Mouse (Mus musculus): Measurements from ENCODE around the gene Mcub. TPM values are rescaled to one million over a fixed set of nuclear protein-coding genes. Genes with fewer than 3 reads are reported as not detected.

Mcub gene
- polyA plus RNA-seq (2012; rRNA removed): 3.8 and 3.9 TPM in 2 replicates
- polyA plus RNA-seq (2014; fragmentation: Nextera tagmentation; extraction: Ambion mirVana): 7.2 and 8.6 TPM in 2 replicates

DNA sequence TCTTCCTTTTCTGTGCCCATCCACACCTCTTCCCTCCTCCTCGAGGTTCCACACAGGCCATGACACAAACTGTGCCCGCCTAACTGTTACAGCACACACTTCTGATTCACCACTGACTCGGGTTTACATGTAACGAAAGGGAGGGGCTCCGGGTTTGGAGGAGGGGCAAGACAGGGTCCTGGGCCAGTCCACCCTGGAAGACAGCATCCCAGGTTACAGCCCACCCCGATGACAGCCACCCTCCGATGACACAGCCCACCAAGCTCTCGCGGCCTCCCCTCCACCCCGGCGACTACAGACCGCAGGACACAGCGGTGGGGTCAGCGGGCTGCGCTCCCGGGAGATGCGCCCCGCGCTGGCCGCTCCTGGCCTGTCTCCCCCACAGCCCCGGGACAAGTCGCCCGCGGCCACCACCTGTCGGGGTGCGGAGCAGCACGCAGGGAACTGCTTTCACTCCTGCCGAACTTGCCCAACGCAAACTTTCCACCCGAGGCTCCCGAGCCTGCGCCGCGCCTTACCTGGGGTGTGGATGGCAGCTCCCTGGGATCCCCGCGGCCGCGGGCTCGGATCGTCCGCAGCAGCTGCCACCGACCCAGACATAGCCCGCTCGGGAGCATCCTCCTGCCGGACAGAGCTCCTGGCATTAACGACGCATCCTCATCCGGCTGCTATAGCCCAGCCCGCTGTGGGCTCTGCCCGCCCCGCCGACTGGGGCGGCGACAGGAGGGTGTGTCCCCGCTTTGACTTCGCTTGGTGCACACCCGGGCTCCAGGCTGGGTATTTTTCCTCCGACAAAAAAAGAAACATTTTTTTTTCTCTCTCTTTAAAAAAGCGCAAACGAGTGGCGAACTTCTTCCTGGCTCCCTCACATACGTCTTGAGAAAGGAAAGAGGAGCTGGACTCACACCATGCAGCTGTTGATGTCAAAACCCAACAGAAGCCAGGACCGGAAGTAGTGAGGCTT is at the start of gene Mcub:
Gene Mcub, minus strand, starts transcription at position 775 of the 964 bp plus-strand sequence.
- Histone ChIP-seq H3K9ac (ENCODE audit: low read depth, low read length, severe bottlenecking) (peak within 1 kb of the TSS; percentile 66), H3K36me3 (ENCODE audit: control insufficient read depth, insufficient read depth, low read length) (no peaks in the 10 kb centered on the region), H3K27me3 (ENCODE audit: control insufficient read depth, insufficient read depth, low read length) (0 out of 2 replicates have a peak, but pooled peaks cover 8% of the 10 kb centered on the region), H3K27ac (replicated peaks; ENCODE audit: low read depth, low read length) (no peak within 1 kb of the TSS), H3K4me3 (replicated peaks; ENCODE audit: low read length) (peak within 1 kb of the TSS; percentile 59), H3K4me1 (ENCODE audit: control insufficient read depth, insufficient read depth, low read length) (peaks cover 10% of the 10 kb centered on the region), H3K9me3 (ENCODE audit: control insufficient read depth, low read length) (no peaks in the 10 kb centered on the region), H3K4me2 (replicated peaks; ENCODE audit: low read depth, low read length, severe bottlenecking) (peak within 1 kb of the TSS; percentile 99)
- peak; percentile 45 for ATAC-seq (ENCODE audit: low FRiP score, low read depth)
- under 1% methylated on average over 57 of the region's 63 CpGs for WGBS
- DNase-seq (ENCODE audit: low spot score): peak; percentile 42
- no peak for TF ChIP-seq POLR2A (IDR thresholded peaks at IDR 0.05; ENCODE audit: borderline replicate concordance, extremely low read depth, insufficient read depth, insufficient read length)

DNA sequence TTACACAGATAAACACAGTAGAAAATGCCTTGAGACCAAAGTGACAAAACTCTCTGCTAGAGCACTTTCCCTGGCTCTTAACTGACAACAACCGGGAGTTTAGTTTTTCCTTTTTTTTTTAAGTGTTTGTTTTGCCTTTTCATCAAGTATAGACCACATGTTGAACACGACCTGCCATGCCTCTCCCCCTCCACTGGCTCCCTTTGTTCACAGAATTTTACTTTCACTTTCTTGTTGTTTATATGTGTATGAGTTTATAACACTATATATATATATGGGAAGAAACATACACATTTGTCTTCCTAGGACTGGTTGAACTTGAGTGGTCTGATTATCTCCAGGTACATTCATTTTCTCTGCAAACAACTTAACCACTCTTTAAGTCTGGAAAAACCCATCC is 42.9 kb upstream of the Mcub start:
- no peak for ATAC-seq (ENCODE audit: low FRiP score, low read depth)
- no peak overlapping the region for H3K4me3 ChIP-seq (replicated peaks; ENCODE audit: low read length)
- no peaks in the 10 kb centered on the region for H3K4me1 ChIP-seq (ENCODE audit: control insufficient read depth, insufficient read depth, low read length)
- no peak for TF ChIP-seq POLR2A (IDR thresholded peaks at IDR 0.05; ENCODE audit: borderline replicate concordance, extremely low read depth, insufficient read depth, insufficient read length)
- WGBS: 85% methylated on average over 2 of the region's 2 CpGs
- no peaks in the 10 kb centered on the region for H3K27me3 ChIP-seq (ENCODE audit: control insufficient read depth, insufficient read depth, low read length)
- H3K4me2 ChIP-seq (replicated peaks; ENCODE audit: low read depth, low read length, severe bottlenecking): no peak overlapping the region
- H3K27ac ChIP-seq (replicated peaks; ENCODE audit: low read depth, low read length): no peak overlapping the region
- H3K9me3 ChIP-seq (ENCODE audit: control insufficient read depth, low read length): no peaks in the 10 kb centered on the region
- H3K9ac ChIP-seq (ENCODE audit: low read depth, low read length, severe bottlenecking): no peak overlapping the region
- no peak for DNase-seq (ENCODE audit: low spot score)
- peaks cover 37% of the 10 kb centered on the region for H3K36me3 ChIP-seq (ENCODE audit: control insufficient read depth, insufficient read depth, low read length)

DNA sequence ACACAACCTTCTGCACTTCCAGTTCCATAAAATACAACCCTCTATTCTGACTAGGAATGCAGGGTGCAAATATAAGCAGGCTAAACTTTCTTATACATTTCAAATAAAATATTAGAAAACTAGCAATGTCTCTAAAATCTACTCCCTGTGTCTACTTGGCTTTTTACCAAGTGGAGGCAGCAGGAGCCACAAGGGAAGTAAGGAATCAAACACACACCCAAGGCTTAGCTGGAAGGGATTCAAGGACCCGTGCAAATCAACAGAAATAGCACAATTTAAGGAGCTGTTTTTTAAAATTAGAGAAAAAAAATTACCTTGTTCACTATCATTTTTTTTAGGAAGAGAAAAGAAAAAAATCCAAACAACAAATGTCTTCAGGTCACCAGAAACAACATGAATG is 41.2 kb upstream of the Mcub start:
- H3K36me3 ChIP-seq (ENCODE audit: control insufficient read depth, insufficient read depth, low read length): peaks cover 53% of the 10 kb centered on the region

DNA sequence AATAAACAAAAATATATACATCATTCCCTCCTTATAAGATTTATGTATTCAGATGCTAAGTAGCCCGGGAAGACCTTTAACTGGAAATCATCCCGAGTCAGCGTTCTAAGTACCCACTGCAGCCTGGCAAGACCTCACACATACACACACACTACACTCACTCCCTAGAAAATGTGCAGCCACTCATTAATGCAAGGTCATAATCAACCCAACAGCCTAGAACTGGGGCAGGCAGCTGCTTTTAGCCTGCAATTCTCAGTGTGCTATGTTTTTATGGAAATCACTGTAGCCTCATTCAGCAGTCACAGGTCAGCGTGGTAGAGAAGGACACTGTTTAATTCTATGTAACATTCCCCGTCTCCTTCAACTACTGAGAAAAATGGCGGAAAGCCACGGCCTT is 36.1 kb upstream of the Mcub start:
- H3K27me3 ChIP-seq (ENCODE audit: control insufficient read depth, insufficient read depth, low read length): no peaks in the 10 kb centered on the region
- H3K36me3 ChIP-seq (ENCODE audit: control insufficient read depth, insufficient read depth, low read length): peaks cover 84% of the 10 kb centered on the region
- WGBS: 90% methylated on average over 7 of the region's 7 CpGs
- no peak for TF ChIP-seq POLR2A (IDR thresholded peaks at IDR 0.05; ENCODE audit: borderline replicate concordance, extremely low read depth, insufficient read depth, insufficient read length)
- no peaks in the 10 kb centered on the region for H3K4me1 ChIP-seq (ENCODE audit: control insufficient read depth, insufficient read depth, low read length)
- no peak overlapping the region for H3K9ac ChIP-seq (ENCODE audit: low read depth, low read length, severe bottlenecking)
- H3K4me3 ChIP-seq (replicated peaks; ENCODE audit: low read length): no peak overlapping the region
- no peak overlapping the region for H3K27ac ChIP-seq (replicated peaks; ENCODE audit: low read depth, low read length)
- no peak for DNase-seq (ENCODE audit: low spot score)
- no peak for ATAC-seq (ENCODE audit: low FRiP score, low read depth)
- H3K4me2 ChIP-seq (replicated peaks; ENCODE audit: low read depth, low read length, severe bottlenecking): no peak overlapping the region
- no peaks in the 10 kb centered on the region for H3K9me3 ChIP-seq (ENCODE audit: control insufficient read depth, low read length)

More for the DNA sequence above, 41.2 kb upstream of the Mcub start:
- no peak for TF ChIP-seq POLR2A (IDR thresholded peaks at IDR 0.05; ENCODE audit: borderline replicate concordance, extremely low read depth, insufficient read depth, insufficient read length)
- Histone ChIP-seq H3K27me3 (ENCODE audit: control insufficient read depth, insufficient read depth, low read length) (no peaks in the 10 kb centered on the region), H3K4me2 (replicated peaks; ENCODE audit: low read depth, low read length, severe bottlenecking) (no peak overlapping the region), H3K27ac (replicated peaks; ENCODE audit: low read depth, low read length) (no peak overlapping the region), H3K4me1 (ENCODE audit: control insufficient read depth, insufficient read depth, low read length) (no peaks in the 10 kb centered on the region), H3K4me3 (replicated peaks; ENCODE audit: low read length) (no peak overlapping the region), H3K9ac (ENCODE audit: low read depth, low read length, severe bottlenecking) (no peak overlapping the region), H3K9me3 (ENCODE audit: control insufficient read depth, low read length) (no peaks in the 10 kb centered on the region)
- DNase-seq (ENCODE audit: low spot score) (no peak), ATAC-seq (ENCODE audit: low FRiP score, low read depth) (no peak)
- 74% methylated on average over 1 of the region's 1 CpGs for WGBS

DNA sequence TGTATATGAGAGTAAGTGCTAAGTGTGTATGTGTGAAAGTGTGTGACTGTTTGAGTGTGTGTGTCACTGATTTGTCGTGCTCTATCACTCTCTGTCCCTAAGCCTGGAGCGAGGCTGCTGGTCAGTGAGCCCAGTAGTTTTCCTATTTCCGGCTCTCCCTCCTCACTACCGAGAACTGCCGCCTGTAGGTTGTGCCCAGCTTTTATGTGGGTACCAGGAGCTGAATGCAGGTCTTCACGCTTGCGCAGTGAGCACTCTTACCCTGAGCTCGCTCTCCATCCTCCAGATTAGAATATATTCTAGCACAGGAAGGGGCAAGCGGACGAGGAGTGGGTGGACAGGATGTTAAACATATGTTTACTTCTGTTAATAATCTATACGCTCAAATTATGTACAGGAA is 30.9 kb upstream of the Mcub start:
- DNase-seq (ENCODE audit: low spot score) (no peak), ATAC-seq (ENCODE audit: low FRiP score, low read depth) (no peak)
- TF ChIP-seq POLR2A (IDR thresholded peaks at IDR 0.05; ENCODE audit: borderline replicate concordance, extremely low read depth, insufficient read depth, insufficient read length): no peak
- Histone ChIP-seq H3K4me2 (replicated peaks; ENCODE audit: low read depth, low read length, severe bottlenecking) (no peak overlapping the region), H3K27ac (replicated peaks; ENCODE audit: low read depth, low read length) (no peak overlapping the region), H3K4me3 (replicated peaks; ENCODE audit: low read length) (no peak overlapping the region), H3K9me3 (ENCODE audit: control insufficient read depth, low read length) (no peaks in the 10 kb centered on the region), H3K9ac (ENCODE audit: low read depth, low read length, severe bottlenecking) (no peak overlapping the region), H3K27me3 (ENCODE audit: control insufficient read depth, insufficient read depth, low read length) (no peaks in the 10 kb centered on the region), H3K4me1 (ENCODE audit: control insufficient read depth, insufficient read depth, low read length) (no peaks in the 10 kb centered on the region), H3K36me3 (ENCODE audit: control insufficient read depth, insufficient read depth, low read length) (peaks cover 92% of the 10 kb centered on the region)
- 94% methylated on average over 11 of the region's 11 CpGs for WGBS
